Mouse (Mus musculus): Measurements from ENCODE around the gene Nfkb2.

GRCm38 (mm10) chr19:46317546-46317885 lies 13.4 kb downstream of the Nfkb2 start:
- TF ChIP-seq CTCF (IDR thresholded peaks at IDR 0.05; ENCODE audit: extremely low read depth, insufficient read depth, low read length) (no peak), POLR2A (IDR thresholded peaks at IDR 0.05; ENCODE audit: extremely low read depth, insufficient read depth, low read length) (no peak)

All from cortical plate, adult 2 months (tissue).